Mouse (Mus musculus) layer of hippocampus, adult 9-10 months (tissue): Measurements from ENCODE around the gene Olfr15.
"Not testable (repeated sequence)": the region's sequence is repeated elsewhere in the genome, so short reads cannot be mapped to it uniquely, and the experiment has no call there.

Experiments used
- DNase-seq: peaks from one replicate; pipeline ENCODE4 v3.0.0; 2022; ENCODE audit warnings: low spot score

The Olfr15 gene

DNA sequence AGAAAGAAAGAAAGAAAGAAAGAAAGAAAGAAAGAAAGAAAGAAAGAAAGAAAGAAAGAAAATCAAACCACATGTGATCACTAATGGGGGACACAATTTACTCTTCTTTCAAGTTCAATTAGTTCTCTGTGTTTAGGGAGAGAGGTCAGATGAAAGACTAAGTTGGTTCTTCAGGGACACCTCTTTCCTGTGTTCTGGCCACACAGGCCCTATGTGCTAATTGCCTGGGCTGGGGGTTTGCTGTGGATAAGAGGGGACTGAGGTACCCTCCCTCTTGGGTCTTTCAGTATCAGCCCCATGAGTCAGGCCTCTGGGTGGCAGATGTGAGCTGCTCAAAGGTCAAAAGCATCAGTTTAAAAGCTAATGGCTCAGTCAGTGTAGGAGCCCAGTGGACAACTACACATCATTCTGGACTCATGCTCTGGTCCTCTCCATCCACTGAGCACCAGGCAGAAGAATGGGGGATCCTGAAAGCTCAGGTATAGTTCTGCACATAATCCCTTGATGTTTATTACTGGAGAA, at the start of gene Olfr15:
Olfr15 (plus strand) TSS at position 291 of the 522 bp plus-strand sequence.
- no peak for DNase-seq

GRCm38 (mm10) chr16:3781237-3781636, 49.4 kb upstream of the Olfr15 start:
- DNase-seq, result no peak

DNA sequence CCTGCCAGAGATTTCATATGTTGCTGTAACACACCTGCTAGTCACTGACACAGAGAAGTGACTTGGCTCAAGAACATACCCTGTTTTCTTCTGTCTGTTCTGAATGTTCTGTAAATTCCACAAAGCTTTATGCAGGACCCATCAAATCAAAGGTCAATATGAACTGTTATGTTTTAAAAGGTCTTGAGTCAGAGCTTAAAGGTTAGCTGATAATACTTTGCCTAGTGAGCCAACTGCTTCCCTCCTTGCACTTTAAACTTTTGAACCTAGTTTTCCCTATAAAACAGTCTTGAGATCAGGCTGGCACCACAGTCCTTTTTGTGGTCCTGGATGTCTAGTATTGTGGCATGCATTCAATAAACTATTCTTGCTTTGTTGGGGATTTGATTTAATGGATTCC, 42.3 kb upstream of the Olfr15 start:
- DNase-seq, result no peak

DNA sequence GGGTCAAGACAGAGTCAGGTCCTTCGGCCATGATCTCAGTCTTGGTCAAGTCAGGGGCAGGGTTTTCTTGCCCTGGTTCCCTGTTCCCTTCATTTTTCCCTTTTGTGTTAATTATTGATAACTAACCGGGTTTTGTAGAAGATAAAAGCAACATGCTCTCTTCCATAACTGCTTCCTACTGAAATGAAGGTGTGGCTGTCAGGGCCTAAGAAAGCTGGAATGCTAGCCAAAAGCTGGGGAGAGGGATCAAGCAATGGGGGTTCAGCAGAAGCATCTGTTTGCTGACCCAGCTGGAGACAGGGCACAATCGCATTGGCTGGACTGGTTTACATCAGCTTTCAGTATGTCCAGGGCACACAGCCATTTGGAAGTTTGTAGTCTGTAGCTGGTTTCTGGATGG, 22.5 kb upstream of the Olfr15 start:
- no peak for DNase-seq

DNA sequence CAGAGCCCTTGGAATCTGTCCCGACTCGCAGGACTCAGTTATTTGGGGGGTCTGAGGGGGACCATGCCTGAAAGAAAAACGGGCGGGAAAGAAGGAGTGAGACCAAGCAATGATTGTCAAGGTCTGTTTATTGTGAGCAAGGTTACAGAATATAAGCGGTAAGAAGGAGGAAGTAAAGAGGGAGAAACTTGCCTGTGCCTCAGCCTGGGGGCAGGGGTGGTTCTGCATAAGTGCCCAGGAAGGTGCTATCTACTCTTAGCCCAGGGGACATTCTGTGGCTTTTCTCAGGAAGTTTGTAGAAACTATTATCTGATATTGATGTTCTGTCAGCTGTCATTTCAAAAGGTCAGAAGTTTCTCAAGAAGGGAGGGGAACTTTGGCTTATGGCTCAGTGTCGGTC, 16.0 kb upstream of the Olfr15 start:
- not testable (repeated sequence) for DNase-seq

DNA sequence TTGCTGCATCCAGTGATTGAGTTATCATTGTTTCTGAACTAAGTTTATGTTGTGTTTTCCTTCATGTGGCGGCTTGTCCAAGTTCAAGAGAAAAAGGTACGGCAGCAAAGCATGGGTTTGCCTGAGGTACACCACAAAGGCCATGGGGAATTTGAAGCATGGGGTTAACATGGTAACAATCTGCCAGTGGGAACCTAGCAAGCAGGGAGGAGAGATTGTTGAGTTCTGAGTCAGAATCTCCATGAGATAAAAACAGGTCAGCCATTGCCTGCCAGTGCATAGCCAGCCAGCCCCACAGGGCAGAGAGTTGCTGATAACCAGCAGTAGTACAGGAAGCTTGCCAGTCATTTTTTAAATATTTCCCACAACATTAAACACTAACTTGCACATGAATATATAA, 10.5 kb upstream of the Olfr15 start:
- no peak for DNase-seq

- no peak for DNase-seq
Measured at GRCm38 (mm10) chr16:3828021-3828420, 2.7 kb upstream of the Olfr15 start.

GRCm38 (mm10) chr16:3829727-3830126, 951 bp upstream of the Olfr15 start:
- no peak for DNase-seq

DNA sequence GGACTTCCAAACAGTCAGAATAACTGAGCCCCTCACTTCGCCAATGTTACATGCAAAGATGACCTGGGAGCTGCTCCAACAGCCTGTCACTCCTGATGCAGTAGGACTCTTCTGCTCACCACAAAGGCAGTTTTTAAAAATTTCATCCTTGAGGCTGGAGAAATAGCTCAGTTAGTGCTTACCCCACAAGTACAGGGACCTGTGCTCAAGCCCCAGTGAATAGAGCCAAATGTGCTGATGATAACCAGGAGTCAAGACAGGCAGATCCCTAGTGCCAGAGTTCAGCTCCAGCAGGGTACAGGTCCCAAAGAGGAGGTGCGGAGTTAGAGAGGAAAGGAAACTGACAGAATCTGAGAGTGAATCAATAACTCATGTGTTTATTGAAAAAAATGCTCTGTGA, 4.8 kb downstream of the Olfr15 start:
- no peak for DNase-seq

GRCm38 (mm10) chr16:3839157-3839885, 8.6 kb downstream of the Olfr15 start:
- DNase-seq, result no peak

GRCm38 (mm10) chr16:3842989-3843388, 12.3 kb downstream of the Olfr15 start:
- no peak for DNase-seq

- DNase-seq, result no peak
Measured at GRCm38 (mm10) chr16:3843796-3844195, 13.1 kb downstream of the Olfr15 start.

GRCm38 (mm10) chr16:3846711-3847518, 16.2 kb downstream of the Olfr15 start, which contains the start of gene Zfp174:
Gene Zfp174 (plus strand): TSS chr16:3847268.
- peak; percentile 97 for DNase-seq

DNA sequence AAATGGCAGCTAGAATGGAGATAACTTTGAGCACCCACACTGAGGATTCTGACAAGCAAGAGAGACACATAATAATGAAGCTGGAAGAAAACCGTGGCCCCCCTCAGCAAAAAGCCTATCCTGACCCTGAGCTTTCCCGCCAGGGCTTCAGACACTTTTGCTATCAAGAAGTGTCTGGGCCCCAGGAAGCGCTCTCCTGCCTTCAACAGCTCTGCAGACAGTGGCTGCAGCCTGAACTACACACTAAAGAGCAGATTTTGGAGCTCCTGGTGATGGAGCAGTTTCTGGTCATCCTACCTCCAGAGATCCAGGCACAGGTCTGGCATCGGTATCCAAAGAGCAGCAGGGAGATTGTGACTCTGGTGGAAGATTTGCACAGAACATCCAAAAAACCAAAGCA, 17.2 kb downstream of the Olfr15 start:
- DNase-seq, result no peak

DNA sequence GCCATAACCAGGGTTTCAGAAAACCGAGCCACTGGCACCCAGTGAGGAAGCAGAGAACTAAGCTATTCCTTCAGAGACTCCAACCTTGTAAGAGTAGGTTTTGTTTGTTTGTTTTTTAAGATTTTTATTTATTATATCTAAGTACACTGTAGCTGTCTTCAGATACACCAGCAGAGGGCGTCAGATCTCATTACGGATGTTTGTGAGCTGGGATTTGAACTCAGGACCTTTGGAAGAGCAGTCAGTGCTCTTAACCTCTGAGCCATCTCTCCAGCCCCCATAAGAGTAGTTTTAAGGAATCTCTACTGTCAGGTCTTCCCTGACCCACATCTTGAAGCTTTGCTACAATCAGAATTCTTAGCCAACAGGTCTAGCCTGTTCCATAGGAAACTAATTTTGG, 17.7 kb downstream of the Olfr15 start:
- no peak for DNase-seq

DNA sequence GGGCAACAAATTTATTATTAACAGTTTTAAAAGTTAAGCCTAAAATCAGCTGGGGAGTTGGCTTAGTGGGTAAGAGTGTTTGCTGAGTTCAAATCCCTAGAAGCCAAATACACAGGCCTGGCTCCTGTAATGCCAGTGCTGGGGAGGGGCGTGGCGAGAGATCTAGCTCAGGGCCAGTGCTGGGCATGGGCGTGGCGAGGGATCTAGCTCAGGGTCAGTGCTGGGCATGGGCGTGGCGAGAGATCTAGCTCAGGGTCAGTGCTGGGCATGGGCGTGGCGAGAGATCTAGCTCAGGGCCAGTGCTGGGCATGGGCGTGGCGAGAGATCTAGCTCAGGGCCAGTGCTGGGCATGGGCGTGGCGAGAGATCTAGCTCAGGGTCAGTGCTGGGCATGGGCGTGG, 20.6 kb downstream of the Olfr15 start:
- not testable (repeated sequence) for DNase-seq

DNA sequence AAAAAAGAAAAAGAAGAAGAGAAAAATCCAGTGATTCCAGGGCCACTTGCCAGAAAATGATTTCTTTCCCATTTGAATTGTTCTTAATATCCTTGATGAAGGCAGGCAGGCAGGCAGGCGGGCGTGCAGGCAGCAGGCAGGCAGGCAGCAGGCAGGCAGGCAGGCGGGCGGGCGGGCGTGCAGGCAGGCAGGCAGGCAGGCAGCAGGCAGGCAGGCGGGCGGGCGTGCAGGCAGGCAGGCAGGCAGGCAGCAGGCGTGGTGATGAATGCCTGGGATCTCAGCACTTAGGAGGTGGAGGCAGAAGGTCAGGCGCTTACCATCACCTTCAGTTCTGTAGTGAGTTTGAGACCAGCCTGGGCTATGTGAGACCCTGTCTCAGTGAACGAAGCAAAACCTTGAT, 21.9 kb downstream of the Olfr15 start:
- DNase-seq, result no peak

DNA sequence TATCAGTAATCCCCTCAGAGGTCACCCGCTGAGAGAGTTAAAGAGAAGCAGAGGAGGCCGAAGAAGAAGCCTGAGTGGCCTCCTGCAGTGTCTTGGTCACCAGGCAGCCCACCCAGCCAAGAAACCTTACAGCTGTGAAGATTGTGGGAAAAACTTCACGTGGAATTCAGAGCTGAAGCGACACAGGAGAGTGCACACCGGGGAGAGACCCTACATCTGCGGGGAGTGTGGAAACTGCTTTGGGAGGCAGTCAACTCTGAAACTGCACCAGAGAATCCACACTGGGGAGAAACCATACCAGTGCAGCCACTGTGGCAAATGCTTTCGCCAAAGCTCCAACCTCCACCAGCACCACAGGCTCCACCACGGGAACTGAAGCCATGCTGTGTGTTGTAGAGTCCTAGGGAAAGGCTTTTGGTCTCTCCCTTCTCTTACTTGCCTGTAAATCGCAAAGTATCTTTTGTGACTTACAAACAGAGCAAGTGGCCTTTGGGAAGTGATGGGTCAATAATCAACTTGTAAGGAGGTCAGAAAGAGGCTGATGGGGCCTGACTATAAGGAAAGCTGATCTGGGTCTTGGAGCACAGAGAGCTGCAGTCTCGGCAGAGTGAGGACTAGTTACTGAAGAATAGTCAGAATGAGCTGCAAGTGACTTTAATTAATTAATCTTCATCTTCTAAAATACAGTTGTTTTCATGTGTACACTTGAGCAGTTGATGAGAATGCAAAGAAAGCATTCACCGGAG, 23.9 kb downstream of the Olfr15 start:
- no peak for DNase-seq

- no peak for DNase-seq
Measured at GRCm38 (mm10) chr16:3855776-3856175, 25.1 kb downstream of the Olfr15 start.

- DNase-seq, result no peak
Measured at GRCm38 (mm10) chr16:3859254-3859653, 28.6 kb downstream of the Olfr15 start.

DNA sequence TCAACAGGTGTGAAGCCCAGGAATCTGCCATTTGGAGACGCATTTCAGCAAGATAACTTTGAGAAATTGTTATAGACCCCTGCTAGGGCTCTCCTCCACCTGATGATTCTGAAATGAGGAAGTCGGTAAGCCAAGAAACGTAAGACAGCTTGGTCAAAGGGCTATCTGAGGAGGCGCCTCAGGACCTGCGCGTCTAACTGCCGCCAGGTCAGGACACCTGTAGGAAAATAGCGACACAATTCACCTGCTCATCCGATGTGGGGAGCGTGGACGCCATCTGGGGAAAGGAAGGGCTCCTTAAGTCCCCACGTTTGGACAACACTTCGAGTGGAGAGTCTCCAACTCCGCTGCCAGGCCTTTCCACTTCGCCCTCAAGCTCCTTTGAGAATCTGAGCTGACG, 41.1 kb downstream of the Olfr15 start:
- no peak for DNase-seq
